Mouse (Mus musculus): ENCODE data around the gene Ddit4.

GRCm38 (mm10) chr10:59915196-59915962, 36.3 kb downstream of the Ddit4 start:
- TF ChIP-seq POLR2AphosphoS2 (IDR thresholded peaks at IDR 0.05; ENCODE audit: insufficient read length, low read depth) (no peak), POLR2A (IDR thresholded peaks at IDR 0.05; ENCODE audit: insufficient read length, low read depth) (no peak), MAX (IDR thresholded peaks at IDR 0.05; ENCODE audit: low read depth) (no peak), USF1 (IDR thresholded peaks at IDR 0.05; ENCODE audit: low read depth) (no peak), TCF12 (IDR thresholded peaks at IDR 0.05; ENCODE audit: insufficient read depth, poor library complexity, severe bottlenecking) (peak; percentile 13)
